Mouse (Mus musculus) heart, postnatal 0 days (tissue): Measurements from ENCODE around the gene Cd151.

Experiments
- CTCF ChIP-seq: IDR thresholded peaks from 2 replicates; pipeline ENCODE4 v1.5.1; 2016; ENCODE audit warnings: antibody characterized with exemption, control low read depth, low read depth
- EP300 ChIP-seq: IDR thresholded peaks from 2 replicates; pipeline ENCODE4 v1.6.1; 2016; ENCODE audit warnings: antibody characterized with exemption, low read depth

- peak; percentile 39 for TF ChIP-seq CTCF
- no peak for TF ChIP-seq EP300
Observed at GRCm38 (mm10) chr7:141481498-141482401, 14.6 kb downstream of the Cd151 start.
